Mouse (Mus musculus) kidney, embryonic 14.5 days (tissue): ENCODE data around the gene Slc7a10. TPM values are rescaled to one million over a fixed set of nuclear protein-coding genes. Genes with fewer than 3 reads are reported as not detected.
"Not testable (repeated sequence)": the region's sequence is repeated elsewhere in the genome, so short reads cannot be mapped to it uniquely, and the experiment has no call there.

Experiments
- ATAC-seq: fragments of 200-750 bp; cut with Nextera tagmentation; 2 replicates; pipeline ENCODE4 v1.8.0; 2017; ENCODE audit warnings: moderate number of reproducible peaks, mild to moderate bottlenecking, moderate TSS enrichment, moderate library complexity; ENCODE audit not compliant: low FRiP score, low TSS enrichment
- H3K27ac ChIP-seq: fragments of 300-500 bp; sonication (generic); 2 replicates; pipeline ENCODE4 v1.5.1; 2014; ENCODE audit warnings: low read depth, mild to moderate bottlenecking, low read length, moderate library complexity, mixed read lengths
- H3K27me3 ChIP-seq: fragments of 300-500 bp; sonication (generic); 2 replicates; pipeline ENCODE4 v1.6.1; 2014; ENCODE audit warnings: mild to moderate bottlenecking, low read length; ENCODE audit not compliant: control insufficient read depth, insufficient read depth
- H3K36me3 ChIP-seq: fragments of 300-500 bp; sonication (generic); 2 replicates; pipeline ENCODE4 v1.6.1; 2014; ENCODE audit warnings: low read length, mixed read lengths; ENCODE audit not compliant: control insufficient read depth, insufficient read depth
- H3K4me1 ChIP-seq: fragments of 300-500 bp; sonication (generic); 2 replicates; pipeline ENCODE4 v1.6.1; 2014; ENCODE audit warnings: low read length, mixed read lengths; ENCODE audit not compliant: control insufficient read depth, insufficient read depth
- H3K4me2 ChIP-seq: fragments of 300-500 bp; sonication (generic); replicated peaks from 2 replicates; pipeline ENCODE4 v1.6.1; 2014; ENCODE audit warnings: low read depth, mild to moderate bottlenecking, low read length
- H3K4me3 ChIP-seq: fragments of 300-500 bp; sonication (generic); 2 replicates; pipeline ENCODE4 v1.5.1; 2014; ENCODE audit warnings: mild to moderate bottlenecking, low read length
- H3K9ac ChIP-seq: fragments of 300-500 bp; sonication (generic); 2 replicates; pipeline ENCODE4 v1.6.1; 2014; ENCODE audit warnings: low read depth, mild to moderate bottlenecking, low read length, moderate library complexity
- H3K9me3 ChIP-seq: fragments of 300-500 bp; sonication (generic); 2 replicates; pipeline ENCODE4 v1.6.1; 2016; ENCODE audit warnings: low read length; ENCODE audit not compliant: control insufficient read depth
- WGBS: fragments of 180-500 bp; shearing (Covaris S2); extraction: QIAGEN DNeasy Blood & Tissue Kit; methylation state at CpG from one replicate; pipeline ENCODE4 v1.1.7; 2014; 5-methylcytosine and 5-hydroxymethylcytosine counted together
- polyA plus RNA-seq: library from polyadenylated mRNA; unstranded; fragments of >200 nt; fragmentation: Nextera tagmentation; extraction: Ambion mirVana; gene quantifications from 2 replicates; pipeline ENCODE4 v1.2.1, GENCODE M21; 2014

Gene Slc7a10
- polyA plus RNA-seq, 1 experiment from 2014 or later, result 0.70 TPM

- no peaks in the 10 kb centered on the region for H3K4me1 ChIP-seq
- H3K27ac ChIP-seq, result no peak overlapping the region
- no peak overlapping the region for H3K9ac ChIP-seq
- no peak overlapping the region for H3K4me3 ChIP-seq
- H3K4me2 ChIP-seq, result no peak overlapping the region
- no peaks in the 10 kb centered on the region for H3K27me3 ChIP-seq
- no peaks in the 10 kb centered on the region for H3K9me3 ChIP-seq
- H3K36me3 ChIP-seq, result no peaks in the 10 kb centered on the region
- no peak for ATAC-seq
- 78% methylated on average over 9 of the region's 9 CpGs for WGBS
Measured at GRCm38 (mm10) chr7:35220694-35221365, 34.6 kb downstream of the Slc7a10 start.

DNA sequence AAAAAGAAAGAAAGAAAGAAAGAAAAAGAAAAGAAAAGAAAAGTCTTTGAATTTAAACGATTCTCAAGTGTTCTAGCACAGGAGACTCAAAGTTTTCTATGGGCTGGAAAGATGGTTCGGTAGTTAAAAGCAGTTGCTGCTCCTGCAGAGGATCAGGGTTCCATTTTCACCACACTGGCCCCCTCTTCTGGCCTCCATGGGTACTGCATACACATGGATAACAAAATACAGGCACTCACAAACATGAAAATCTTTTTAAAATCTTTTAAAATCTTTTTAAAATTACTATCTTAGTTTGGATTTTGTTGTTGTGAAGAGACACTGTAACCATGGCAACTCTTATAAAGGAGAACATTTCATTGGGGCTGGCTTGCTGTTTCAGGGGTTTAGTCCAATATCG lies 44.1 kb downstream of the Slc7a10 start:
- H3K27me3 ChIP-seq, result no peaks in the 10 kb centered on the region
- H3K9me3 ChIP-seq, result peaks cover 2% of the 10 kb centered on the region; the same call in 1 of the 2 replicates
- no peak overlapping the region for H3K4me3 ChIP-seq
- no peaks in the 10 kb centered on the region for H3K36me3 ChIP-seq
- no peak overlapping the region for H3K27ac ChIP-seq
- H3K4me2 ChIP-seq, result no peak overlapping the region
- 0 out of 2 replicates have a peak, but pooled peaks cover under 1% of the 10 kb centered on the region for H3K4me1 ChIP-seq
- H3K9ac ChIP-seq, result no peak overlapping the region
- 77% methylated on average over 3 of the region's 3 CpGs for WGBS
- no peak for ATAC-seq

DNA sequence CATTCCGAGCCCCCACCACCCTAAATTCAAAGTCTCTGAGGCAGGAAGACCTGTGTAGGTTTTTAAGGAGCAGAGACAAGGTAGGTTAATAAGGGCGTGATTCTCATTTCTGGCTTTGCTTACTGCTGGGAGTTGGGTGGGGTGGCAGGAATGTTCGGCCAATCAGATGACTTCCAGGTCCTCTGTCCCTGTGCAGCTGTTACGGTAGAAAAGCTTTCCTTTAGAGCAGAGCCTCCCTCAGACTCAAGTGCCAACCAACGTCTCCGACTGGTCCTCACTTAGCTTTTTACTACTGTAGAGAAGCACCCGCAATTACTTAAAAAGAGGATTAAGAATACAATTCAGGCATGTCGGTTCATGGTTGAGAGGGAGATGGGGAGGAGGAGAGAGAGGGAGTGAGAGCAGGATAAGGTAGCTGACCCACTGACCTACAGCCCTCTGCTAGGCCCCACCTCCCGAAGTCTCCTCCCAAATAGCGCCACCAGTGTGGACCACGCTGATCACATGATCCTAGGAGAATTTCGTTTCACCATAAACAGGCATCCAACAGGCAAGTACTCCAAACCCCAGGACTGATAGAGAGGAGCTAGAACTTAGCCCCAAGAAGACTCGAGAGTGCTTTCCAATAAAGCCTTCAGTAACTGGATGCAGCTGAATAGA lies 46.7 kb downstream of the Slc7a10 start:
- Histone ChIP-seq H3K4me2 (no peak overlapping the region), H3K4me3 (no peak overlapping the region), H3K9ac (no peak overlapping the region), H3K9me3 (peaks cover 2% of the 10 kb centered on the region; the same call in 1 of the 2 replicates), H3K27ac (no peak overlapping the region), H3K27me3 (no peaks in the 10 kb centered on the region), H3K36me3 (no peaks in the 10 kb centered on the region), H3K4me1 (0 out of 2 replicates have a peak, but pooled peaks cover 4% of the 10 kb centered on the region)
- WGBS, result 32% methylated on average over 13 of the region's 13 CpGs
- no peak for ATAC-seq

DNA sequence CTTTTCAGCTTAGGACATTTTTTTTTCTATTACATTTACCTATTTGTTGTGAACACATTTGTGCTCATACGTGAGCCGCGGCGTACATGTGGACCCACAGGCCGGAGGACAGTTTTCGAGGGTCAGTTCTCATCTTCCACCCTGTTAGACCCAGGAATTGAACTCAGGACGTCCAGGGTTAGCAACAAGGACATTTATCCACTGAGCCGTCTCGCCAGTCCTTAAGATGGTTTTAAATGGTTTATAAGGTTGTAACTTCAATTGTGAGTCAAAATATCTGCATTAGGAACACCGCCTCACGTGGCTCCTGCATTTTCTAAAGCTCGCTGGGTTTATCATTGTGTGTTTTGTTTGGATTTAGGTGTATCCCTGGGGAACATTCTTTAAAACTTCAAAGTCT lies 47.7 kb downstream of the Slc7a10 start:
- no peaks in the 10 kb centered on the region for H3K36me3 ChIP-seq
- peak overlapping the region; percentile 52 for H3K4me2 ChIP-seq
- H3K9ac ChIP-seq, result peak overlapping the region; percentile 69
- H3K4me1 ChIP-seq, result 0 out of 2 replicates have a peak, but pooled peaks cover 4% of the 10 kb centered on the region
- 44% methylated on average over 12 of the region's 12 CpGs for WGBS
- peaks cover 2% of the 10 kb centered on the region; the same call in 1 of the 2 replicates for H3K9me3 ChIP-seq
- ATAC-seq, result no peak
- peak overlapping the region; percentile 59 for H3K4me3 ChIP-seq
- peak overlapping the region; percentile 88 for H3K27ac ChIP-seq
- no peaks in the 10 kb centered on the region for H3K27me3 ChIP-seq

GRCm38 (mm10) chr7:35234361-35235245 lies 48.4 kb downstream of the Slc7a10 start:
- H3K4me2 ChIP-seq, result peak overlapping the region; percentile 54
- peak overlapping the region; percentile 69 for H3K9ac ChIP-seq
- H3K4me3 ChIP-seq, result peak overlapping the region; percentile 59
- peaks cover 2% of the 10 kb centered on the region; the same call in 1 of the 2 replicates for H3K9me3 ChIP-seq
- H3K27me3 ChIP-seq, result no peaks in the 10 kb centered on the region
- 0 out of 2 replicates have a peak, but pooled peaks cover 4% of the 10 kb centered on the region for H3K4me1 ChIP-seq
- peak; percentile 95 for ATAC-seq
- under 1% methylated on average over 45 of the region's 45 CpGs for WGBS
- no peaks in the 10 kb centered on the region for H3K36me3 ChIP-seq
- H3K27ac ChIP-seq, result peak overlapping the region; percentile 96

DNA sequence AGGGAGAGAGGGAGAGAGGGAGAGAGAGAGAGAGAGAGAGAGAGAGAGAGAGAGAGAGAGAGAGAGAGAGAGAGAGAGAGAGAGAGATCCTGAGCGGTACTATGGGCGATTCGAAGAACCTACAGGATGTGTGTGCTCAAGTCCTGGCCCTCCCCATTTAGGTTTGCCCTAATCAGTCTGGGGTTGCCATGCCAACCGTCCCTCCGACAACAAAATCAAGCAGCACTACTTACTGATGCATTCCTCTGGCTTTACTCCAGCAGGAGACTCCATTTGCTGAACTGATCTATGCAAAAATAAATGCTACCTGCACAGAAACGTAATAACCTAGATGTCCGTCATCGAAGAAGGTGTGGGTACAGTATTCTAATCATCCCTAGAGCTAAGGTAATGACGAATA lies 49.1 kb downstream of the Slc7a10 start:
- H3K9ac ChIP-seq, result 0 out of 2 replicates have a peak overlapping the region, but pooled peaks have one; percentile 69
- 0 out of 2 replicates have a peak, but pooled peaks cover 4% of the 10 kb centered on the region for H3K4me1 ChIP-seq
- H3K9me3 ChIP-seq, result peaks cover 2% of the 10 kb centered on the region; the same call in 1 of the 2 replicates
- no peaks in the 10 kb centered on the region for H3K27me3 ChIP-seq
- H3K27ac ChIP-seq, result peak overlapping the region; percentile 68
- H3K4me3 ChIP-seq, result peak overlapping the region; percentile 59
- H3K36me3 ChIP-seq, result no peaks in the 10 kb centered on the region
- H3K4me2 ChIP-seq, result peak overlapping the region; percentile 54
- ATAC-seq, result peak; percentile 65; the same call in 1 of the 2 replicates
- 18% methylated on average over 9 of the region's 9 CpGs for WGBS

- not testable (repeated sequence) for H3K36me3 ChIP-seq, H3K4me1 ChIP-seq, H3K4me2 ChIP-seq, ATAC-seq, H3K27ac ChIP-seq, H3K9ac ChIP-seq, H3K4me3 ChIP-seq, H3K27me3 ChIP-seq, H3K9me3 ChIP-seq
- 67% methylated on average over 2 of the region's 3 CpGs for WGBS
Measured at GRCm38 (mm10) chr7:35237935-35238334, 51.8 kb downstream of the Slc7a10 start.
